Mouse (Mus musculus): ENCODE data around the gene Olfr453.

- TF ChIP-seq CTCF (IDR thresholded peaks at IDR 0.05; ENCODE audit: low read depth) (no peak), EP300 (IDR thresholded peaks at IDR 0.05; ENCODE audit: low read depth) (no peak)
These were observed 3.1 kb downstream of the Olfr453 start for GRCm38 (mm10) chr6:42742303-42742702.
